Mouse (Mus musculus): ENCODE results near the gene Cdkal1. TPM values are rescaled to one million over a fixed set of nuclear protein-coding genes. Genes with fewer than 3 reads are reported as not detected.

Cdkal1 gene
- total RNA-seq, 4 experiments from 2014 or later = 25.5 to 36.4 (median 32.8) TPM

DNA sequence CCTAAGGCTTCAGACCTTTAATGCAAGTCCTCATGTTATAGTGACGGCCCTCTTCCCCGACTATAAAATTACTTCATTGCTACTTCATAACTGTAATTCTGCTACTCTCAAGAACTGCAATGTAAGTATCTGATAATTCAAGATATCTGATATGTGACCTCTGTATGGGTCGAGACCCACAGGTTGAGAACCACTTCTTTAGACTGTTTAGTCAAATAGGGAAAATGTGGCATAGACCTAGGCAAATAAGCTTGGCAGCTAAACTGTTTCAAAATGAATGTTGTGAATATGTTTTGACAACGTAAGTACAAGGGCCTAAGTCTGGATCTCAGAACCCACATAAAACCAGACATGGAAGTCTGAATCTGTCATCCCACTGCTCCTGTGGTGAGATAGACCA lies 266.8 kb downstream of the Cdkal1 start:
- no peak for DNase-seq (ENCODE audit: low spot score in 2 of 2)

DNA sequence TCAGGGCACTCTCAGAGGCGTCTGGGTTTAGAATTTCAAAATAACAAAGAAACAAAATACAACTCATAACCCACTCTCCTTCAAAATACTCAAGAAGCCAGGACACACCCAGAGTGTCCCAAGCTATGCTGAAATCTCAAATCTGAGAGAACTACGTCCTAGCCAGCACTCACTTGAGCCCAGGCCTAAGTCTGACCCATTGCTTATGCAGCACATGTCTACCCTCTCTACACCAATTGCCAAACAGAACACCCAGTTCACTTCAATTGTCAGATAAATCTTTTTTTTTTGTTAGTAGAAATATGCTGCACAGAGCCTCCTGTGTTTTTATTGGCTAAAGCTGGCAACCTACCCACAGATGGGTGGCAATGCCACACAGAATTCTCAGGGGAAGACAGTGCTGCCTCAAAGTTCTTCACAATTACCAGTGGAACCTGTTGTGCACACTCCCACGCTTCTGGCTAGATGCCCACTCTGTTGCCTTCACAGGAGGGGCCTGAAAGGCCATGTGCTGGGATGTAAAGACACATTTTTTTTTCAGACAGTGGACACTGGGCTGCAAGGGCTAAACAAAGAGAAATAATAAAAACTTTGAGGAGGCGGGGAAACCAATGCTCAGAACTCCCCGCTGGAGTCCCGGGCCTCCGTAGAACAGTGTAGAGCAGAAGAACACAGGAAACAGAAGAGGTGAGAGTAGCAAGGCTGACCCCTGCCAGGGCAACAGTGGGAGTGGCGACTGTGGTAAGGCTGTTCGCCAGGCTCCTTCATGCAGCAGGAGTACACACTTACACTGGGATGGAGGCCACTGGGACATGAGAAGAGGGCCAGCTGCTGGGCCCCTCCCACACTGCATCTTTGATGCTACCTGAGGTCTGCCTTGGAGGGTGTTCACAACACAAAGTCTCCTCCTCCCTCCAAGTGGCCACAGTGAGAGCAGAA lies 273.4 kb downstream of the Cdkal1 start:
- no peak for DNase-seq (ENCODE audit: low spot score in 2 of 2)

DNA sequence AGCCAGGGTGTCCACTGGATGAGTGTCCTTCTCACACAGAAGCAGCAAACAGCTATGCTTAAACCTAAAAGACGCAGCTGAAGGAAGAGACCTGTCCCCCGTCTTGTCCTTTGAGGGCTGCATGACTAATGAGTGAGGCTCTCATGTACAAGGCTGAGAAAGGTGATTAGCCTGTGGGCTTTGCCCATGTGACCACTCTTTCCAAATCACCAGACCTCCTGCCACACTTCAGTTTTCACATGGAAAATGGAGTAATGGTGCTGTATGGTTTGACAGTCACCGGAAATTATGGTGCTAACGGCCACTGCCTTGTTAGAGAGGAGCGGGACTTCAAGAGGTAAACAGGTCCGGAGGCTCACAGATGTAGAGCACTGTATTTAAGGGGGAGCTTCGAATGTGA lies 274.7 kb downstream of the Cdkal1 start:
- no peak for DNase-seq (ENCODE audit: low spot score in 2 of 2)

DNA sequence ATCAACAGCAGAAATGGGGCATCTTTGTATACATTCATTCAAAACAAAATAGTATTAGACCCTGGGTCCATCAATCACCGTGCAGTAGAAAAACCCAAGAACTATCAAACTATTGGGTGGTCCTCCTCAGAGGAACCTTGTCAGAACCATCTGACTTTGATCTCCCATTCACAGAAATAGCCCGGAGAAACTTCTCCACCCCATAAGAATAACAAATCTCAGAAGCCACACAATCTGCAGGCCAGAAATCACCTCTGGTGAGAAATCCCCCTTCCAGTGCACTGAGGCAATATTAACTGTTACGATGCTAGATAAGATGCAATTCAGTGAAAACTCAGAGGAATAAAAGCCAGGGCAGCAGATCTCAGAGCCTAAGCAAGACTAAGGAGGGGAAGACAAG lies 275.5 kb downstream of the Cdkal1 start:
- DNase-seq (ENCODE audit: low spot score in 2 of 2) = no peak

DNA sequence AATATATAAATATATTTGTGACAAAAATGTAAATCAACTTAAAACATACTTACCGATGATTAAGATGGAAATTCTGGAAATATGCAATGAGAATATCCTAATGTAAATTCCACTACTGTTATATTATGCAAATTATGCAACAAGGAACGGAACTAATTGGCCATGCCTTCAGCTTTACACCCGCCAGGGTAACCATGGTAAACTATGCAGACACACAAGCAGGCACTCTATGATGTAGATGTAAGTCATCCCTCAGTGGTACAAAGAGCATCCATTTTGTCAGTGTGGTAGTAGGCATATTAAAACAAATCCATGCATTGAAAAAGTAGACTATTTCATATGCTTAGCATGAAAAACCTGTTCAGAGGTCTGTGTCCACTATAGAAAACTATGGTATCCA lies 276.9 kb downstream of the Cdkal1 start:
- no peak for DNase-seq (ENCODE audit: low spot score in 2 of 2)

DNA sequence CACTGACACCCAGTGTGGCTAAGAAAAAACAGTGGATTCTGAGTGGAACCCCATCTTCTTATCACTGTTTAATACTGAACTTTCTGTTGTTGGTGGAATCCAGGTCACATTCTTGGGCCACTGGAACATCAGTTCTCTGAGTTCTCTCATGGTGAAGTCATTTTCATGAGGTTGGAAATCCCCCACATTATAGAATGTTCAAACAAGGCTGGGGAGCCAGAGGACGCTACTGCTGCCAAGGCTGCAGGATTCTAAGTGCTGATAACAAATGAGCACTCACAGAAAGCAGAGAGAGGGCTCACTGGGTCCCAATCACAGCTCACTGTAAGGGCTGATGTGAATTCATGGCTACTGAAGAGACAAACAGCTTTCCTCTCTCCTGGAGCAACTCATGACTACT lies 280.7 kb downstream of the Cdkal1 start:
- DNase-seq (ENCODE audit: low spot score in 2 of 2) = no peak

DNA sequence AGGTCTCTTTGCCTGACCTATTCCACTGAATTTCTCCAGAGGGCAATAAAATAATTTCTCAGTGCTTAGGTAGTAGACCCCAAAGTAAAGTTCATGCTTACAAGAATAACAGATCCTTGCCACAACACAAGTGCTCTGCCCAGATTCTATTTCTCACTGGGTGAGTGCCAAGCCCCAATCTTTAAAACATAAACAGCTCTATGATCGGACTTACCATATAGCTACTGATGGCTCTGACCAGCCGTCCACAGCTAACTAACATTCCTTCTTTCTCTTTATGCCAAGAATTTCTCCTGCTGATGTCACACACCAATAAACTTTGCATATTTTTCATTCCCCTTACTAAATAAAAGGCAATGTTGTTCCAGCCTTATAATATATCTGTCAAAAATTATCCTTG lies 283.0 kb downstream of the Cdkal1 start:
- no peak for DNase-seq (ENCODE audit: low spot score in 2 of 2)

DNA sequence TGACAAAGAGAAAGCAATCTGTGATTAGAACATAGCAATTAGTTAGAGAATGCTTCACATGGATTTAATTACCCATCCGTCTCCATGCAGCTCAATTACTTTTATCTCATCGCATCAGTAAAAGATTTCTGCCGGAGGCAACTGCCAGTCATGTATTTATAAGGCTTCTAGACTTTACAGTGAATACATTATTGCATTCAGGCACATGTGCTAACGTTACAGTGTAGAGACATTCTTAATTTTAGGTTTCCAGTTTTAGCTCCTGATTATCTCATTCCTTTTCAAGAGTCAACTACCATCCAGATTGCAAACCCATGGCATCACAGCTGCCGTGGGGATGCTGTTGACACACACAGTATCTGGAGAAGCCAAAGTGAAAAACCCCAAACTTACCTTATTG lies 289.8 kb downstream of the Cdkal1 start:
- DNase-seq (ENCODE audit: low spot score in 2 of 2) = no peak

DNA sequence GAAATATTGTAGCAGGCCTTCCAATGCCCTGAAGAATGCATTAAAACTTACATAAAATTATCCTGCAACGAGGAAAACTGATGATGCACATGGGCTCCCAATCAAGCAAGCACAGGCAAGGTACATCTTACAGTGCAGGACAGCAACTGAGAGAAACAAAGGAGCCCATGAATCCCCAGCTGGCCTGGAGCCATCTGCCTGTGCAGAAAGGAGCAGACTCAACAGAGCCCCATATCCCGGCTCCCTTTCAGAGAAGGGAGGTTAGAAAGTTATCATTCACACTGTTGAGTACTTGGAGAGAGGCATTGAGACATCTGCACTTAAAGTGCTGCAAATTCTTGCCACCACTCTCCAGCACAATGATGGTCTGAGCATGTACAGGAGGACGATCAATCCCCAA lies 296.3 kb downstream of the Cdkal1 start:
- DNase-seq (ENCODE audit: low spot score in 2 of 2) = no peak

DNA sequence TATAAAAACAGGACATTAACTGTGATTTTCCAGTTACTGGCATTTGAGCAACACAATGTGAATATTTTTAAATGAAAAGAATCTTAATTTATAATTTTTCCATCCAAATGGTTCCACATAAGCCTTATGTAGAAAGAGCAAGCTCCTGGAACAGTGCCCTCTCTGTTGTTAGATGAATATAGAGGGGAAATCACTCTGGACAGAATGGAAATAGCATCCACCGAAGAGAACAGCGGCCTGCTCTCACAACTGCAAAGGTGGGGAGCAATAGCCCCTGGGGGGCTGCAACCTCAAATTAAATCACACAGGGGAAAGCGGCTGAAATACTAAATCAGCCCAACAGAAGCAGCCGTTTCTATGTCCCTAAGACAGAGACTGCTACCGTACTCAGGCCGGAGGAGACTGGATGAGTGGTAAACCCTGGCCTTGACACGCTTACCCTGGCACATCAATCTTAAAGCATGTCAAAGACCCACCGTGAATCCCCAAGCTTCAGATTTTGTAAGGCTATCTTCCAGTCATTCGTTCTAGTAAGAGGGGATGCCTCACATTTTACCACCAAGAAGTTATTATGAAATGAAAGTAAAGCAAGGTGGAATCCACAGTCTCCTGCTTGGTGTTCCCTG lies 300.2 kb downstream of the Cdkal1 start:
- DNase-seq (ENCODE audit: low spot score in 2 of 2) = no peak

DNA sequence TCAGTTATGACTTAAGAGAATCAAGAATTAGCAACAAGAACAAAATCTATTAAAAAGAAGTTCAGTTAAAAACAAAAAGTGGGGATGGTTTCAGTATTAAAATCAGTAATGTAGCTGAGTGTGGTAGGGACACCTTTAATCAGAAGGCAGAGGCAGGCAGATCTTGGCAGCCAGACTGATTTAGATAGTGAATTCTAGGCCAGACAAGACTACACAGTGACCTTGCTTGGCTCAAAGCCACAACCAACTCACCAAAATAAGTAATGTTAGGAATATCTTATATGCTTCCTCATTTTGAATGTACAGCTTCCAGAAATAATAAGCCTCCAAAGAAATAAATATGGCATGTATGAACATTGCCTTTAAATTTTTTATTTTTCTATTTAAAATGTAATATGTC lies 301.7 kb downstream of the Cdkal1 start:
- no peak for DNase-seq (ENCODE audit: low spot score in 2 of 2)

DNA sequence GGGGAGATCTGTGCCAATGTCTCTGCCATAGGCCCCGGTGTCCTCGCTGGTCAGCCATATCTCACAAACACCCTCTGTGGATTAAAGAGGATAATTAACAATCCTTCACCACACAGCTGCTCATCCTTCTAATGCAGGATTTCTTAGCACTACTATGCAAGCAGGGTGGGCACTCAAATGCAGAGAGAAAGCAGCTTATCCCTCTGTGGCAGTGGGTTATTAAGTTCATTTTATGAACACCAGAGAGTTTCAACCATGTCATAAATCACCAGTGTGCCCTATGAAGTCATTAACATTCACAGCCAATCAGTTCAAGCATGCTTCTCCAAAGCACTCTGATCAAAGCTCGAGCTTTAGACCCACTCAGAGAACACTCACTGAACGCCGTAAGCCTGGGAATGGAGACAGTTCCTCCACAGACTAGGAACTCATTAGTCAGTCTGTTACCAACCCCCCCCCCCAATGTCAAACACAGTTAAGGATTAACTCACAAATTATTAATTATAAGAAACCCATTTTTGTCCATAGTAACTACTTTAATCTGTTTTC lies 303.1 kb downstream of the Cdkal1 start:
- no peak for DNase-seq (ENCODE audit: low spot score in 2 of 2)

DNA sequence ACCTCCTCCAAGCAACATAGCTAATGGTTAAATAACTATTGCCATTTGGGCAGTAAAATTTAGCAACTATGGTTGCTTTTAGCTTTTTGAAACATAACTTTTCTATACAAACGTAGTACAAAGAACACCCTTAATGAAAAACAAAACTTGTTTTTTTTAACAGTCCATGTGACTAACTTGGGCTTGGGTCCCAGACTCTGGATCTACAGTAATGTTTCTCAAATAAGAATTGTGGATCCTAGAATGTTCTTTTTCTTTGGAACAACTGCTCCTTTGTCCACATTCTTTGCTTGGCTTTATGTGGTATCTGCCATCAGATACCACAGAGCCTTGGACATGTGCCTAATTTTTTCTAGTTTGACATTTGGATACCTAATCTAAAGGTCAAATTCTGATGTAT lies 304.6 kb downstream of the Cdkal1 start:
- no peak for DNase-seq (ENCODE audit: low spot score in 2 of 2)

DNA sequence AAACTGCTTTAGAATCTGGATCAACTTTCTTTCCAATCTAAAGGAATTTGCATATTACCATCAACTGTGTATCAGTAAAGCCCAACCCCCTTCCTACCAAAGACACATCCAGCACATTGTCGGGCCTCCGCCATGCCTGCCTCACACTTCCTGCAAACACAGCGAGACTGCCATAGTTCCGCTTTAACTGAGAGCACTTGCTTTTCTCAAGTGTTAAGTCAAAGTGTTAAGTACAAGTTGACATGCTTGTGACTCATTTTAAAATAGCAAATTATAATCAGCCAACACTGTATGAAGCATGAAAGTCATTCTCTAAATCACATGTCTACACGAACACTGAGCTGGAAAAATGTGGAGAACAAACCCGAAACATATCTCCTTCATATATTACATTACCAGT lies 305.3 kb downstream of the Cdkal1 start:
- no peak for DNase-seq (ENCODE audit: low spot score in 2 of 2)

DNA sequence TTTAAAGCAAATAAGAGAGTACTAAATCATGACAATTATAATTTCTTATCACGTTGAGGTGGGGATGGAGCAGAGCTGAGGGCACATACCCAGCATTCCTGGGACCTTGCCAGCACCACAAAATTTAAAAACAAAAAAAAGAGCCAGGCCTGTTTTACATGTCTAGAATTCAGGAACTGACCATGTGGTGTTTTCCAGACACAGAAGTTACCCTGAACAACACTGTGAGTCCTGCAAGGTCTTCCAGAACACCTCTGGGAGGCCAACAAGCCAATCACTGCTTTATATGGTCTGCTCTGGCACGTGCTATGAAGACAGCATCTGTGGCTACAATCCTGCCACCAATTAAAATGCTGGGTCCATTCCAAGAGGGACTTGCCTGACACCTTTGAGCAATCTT lies 305.7 kb downstream of the Cdkal1 start:
- no peak for DNase-seq (ENCODE audit: low spot score in 2 of 2)

DNA sequence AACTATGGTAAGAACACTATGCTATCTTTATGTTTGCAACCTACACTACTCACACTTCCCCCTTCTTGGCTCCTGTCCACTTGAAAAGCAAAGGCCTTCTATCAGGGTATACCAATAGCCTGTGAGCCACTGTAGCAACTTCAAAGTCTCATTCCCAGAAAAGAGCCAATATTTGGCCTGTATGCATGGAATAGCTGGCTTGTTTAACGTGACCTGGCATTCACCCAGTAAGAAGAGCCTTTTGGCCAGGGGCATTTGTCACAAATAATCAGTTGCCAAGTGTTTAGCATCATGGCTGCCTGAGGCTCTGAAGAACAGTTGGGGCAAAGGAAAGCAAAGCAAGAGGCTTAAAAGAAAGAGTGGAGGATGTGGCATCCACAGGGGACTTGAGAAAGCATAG lies 317.6 kb downstream of the Cdkal1 start:
- DNase-seq (ENCODE audit: low spot score in 2 of 2) = no peak

DNA sequence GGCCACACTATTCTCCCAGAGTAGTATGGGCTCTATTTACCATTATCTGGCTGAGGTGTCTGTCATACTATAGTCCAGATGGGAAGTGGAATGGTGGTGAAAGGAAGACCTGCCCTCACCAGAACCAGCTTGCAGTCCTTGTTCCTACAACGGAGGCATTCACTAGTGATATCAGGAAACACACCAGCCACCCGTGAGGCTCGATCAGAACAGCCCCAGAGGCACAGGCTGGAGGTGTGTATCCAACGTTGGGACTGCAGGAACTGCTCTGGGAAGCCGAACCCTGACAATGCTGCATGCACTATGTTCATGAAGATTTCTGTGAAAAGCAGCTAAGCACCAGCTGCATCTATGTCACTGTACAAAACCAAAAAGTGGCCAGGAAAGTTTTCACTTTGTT lies 321.9 kb downstream of the Cdkal1 start:
- no peak for DNase-seq (ENCODE audit: low spot score in 2 of 2)

DNA sequence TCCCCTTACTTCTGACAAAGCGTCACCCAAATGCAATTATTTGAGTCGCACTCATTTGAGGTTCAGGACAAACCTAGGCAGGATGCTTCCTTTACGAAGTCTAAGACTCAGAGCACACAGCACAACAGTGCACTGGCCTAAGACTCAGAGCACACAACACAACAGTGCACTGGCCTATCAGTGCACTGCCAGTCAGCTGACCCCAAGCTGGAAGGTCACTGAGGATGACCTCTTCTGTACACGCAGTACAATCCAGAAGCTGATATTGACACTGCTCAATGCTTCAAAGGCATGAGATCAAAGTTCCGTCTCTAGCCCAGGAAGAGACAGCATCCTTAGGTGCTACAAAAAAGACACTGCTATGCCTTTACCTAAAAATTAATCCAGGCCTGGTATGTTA lies 327.1 kb downstream of the Cdkal1 start:
- DNase-seq (ENCODE audit: low spot score in 2 of 2) = no peak

DNA sequence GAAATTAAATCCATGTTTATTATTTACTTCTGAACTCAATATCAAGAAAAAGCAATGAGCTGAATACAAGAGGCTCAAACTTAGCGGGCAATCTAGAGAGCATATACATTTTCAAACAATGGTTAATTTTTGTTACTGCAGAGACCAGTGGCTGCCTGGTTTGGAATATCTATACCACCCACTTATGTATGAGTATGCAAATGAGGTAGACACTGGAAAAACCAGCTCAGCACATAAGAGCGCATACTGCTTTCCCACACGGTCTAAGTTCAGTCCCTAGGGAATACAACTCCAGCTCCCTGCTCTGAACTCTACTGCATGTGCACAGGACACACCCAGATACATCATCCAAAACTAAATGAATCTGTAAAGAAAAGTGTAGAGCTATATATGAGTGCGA lies 334.2 kb downstream of the Cdkal1 start:
- DNase-seq (ENCODE audit: low spot score in 2 of 2) = no peak

DNA sequence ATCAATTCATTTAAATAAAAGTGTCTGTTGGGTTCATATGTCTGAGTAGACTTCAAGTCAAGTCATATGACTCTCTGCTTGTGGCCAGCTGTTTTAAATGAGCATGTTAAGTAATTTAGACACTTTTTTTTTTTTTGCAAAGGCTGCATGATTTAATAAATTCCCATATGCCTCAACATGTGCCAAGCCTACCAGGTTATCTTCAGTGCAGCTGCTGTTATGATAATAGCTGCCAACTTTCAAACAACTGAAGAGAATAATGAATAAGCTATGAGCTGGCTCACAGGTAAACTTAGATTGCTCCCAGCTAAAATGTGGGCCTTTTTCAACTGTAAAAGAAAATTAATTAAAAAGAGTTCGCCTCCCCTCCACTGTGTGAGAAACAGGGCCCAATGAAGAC lies 341.4 kb downstream of the Cdkal1 start:
- DNase-seq (ENCODE audit: low spot score in 2 of 2) = no peak

DNA sequence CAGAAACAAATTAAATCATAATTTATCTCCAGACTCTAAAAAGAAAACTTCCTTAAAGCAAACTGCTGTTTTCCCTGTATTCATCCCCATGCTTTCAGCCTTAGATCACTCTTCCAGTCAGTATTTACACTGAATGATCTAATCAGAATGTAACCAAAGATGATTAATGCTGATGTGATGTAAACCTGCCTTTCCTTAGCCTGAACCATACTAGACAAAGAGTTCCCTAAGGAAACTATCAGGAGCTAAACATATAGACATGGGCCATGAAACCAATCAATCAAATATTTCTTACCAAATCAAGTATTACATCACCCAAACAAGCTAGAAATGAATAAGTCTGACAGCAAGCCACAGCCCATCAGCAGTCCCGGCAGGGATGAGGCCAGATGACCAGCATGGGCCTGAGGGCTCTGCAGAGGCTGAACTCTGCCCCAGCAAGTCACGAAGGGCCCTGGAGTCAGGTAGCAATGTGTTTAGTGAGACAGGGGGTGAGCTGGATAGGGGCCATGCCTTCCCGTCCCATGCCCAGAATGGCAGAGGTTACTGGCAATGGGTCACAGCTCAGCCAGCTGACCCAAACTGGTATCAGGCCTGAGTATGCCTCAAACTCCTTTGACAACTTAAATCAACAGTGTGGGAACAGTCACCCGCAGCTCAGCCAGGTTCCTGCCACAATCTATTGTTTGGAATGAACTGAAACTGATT lies 350.5 kb downstream of the Cdkal1 start:
- no peak for DNase-seq (ENCODE audit: low spot score in 2 of 2)
